Mouse (Mus musculus) stomach, postnatal 0 days (tissue): ENCODE data around the gene Arnt2.

Experiments
- CTCF ChIP-seq: IDR thresholded peaks from 2 replicates; pipeline ENCODE4 v1.5.1; 2016; ENCODE audit warnings: antibody characterized with exemption, low read depth, mild to moderate bottlenecking, moderate library complexity
- EP300 ChIP-seq: optimal IDR thresholded peaks from 2 replicates; pipeline ENCODE3; 2016; ENCODE audit warnings: antibody characterized with exemption

GRCm38 (mm10) chr7:84263466-84263865 is 146.5 kb downstream of the Arnt2 start:
- TF ChIP-seq EP300 (no peak), CTCF (no peak)
